Mouse (Mus musculus) T-helper 1 cell (primary cell): ENCODE measurements around the gene Far2.
"Not testable (repeated sequence)": the region's sequence is repeated elsewhere in the genome, so short reads cannot be mapped to it uniquely, and the experiment has no call there.

Experiments
- in situ Hi-C: fragments of 300-600 bp; cut with MboI, MseI; formaldehyde crosslinking; loops from one replicate; pipeline ENCODE4 v1.15.1; 2025; ENCODE audit warnings: high pct_unique_total_duplicates

The Far2 gene

DNA sequence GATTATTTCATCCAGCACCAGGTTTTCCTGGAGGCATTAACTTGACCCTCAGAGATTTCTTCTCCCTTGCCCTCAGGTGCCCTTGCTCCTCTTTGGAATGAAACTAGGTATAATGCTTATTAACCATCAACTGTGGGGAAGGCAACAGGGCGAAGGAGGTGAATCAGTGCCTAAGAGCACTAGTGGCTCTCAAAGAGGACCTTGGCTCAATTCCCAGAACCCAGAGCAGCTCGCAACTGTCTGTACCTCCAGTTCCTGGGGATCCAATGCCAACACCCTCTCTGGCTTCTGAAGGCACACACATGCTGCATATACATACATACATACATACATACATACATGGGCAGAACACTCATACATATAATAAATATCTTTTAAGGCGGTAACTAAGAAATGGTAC, 69.8 kb downstream of the Far2 start:
- in situ Hi-C loops = no loop called here

DNA sequence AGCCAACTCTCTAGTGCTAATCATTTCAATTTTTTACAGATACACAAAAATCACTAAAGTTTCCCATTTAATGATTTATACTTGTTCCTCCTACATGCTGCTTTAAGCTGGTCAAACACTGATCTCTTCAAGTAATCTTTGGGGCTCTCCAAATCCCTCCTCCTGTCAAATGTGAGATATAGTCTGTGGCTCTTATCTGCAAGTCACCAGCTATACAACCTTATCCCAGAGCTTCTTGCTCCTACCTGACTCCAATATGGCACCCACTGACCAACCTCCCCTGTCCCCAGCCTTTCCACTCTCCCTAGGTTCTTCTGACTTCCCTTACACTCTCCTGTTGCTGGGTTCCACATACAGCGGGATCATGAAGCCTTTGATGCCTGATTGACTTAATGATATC, 70.6 kb downstream of the Far2 start:
- in situ Hi-C loops = no loop called here

DNA sequence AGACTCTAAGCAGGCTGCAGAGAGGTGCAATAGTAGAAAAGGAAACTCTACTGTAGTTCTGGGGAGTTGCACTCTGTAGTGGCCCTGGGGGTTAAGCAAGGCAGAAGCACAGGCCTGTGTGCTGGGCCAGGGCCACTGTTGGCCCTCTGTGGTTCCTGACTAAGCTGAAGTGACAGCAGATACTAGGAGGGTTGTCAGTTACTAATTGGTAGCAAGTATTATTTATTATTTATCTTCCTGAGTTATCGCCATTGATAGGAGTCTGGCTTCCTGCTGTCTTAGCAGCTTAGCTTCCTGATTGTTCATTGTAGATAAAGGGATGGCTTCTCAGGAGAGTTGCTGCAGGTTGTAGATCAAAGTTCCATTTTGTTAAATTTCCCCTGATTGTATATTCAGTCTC, 73.6 kb downstream of the Far2 start:
- in situ Hi-C loops = no loop called here

DNA sequence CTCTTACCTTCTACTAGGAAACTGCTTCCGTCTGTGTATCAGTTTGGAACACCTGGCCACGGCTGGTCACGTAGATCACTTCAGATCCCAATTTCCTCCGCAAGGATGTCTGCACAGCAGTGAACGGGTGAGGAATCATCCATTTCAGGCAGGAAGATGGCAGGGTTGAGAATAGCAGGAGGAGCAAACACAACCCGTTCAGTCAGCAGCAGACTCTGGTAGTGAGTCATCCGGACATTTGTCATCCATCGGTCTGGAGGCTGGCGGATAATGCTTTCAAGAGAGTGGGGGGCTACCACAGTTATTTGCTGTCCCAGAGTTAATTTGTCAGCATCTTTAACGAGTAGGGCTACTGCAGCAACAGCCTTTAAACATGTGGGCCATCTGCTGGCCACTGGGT, 79.8 kb downstream of the Far2 start:
- in situ Hi-C loops = loop anchor here (25.0 kb wide), 1 partner anchor 1265 kb away; the partner anchor contains the start of gene Smco2

DNA sequence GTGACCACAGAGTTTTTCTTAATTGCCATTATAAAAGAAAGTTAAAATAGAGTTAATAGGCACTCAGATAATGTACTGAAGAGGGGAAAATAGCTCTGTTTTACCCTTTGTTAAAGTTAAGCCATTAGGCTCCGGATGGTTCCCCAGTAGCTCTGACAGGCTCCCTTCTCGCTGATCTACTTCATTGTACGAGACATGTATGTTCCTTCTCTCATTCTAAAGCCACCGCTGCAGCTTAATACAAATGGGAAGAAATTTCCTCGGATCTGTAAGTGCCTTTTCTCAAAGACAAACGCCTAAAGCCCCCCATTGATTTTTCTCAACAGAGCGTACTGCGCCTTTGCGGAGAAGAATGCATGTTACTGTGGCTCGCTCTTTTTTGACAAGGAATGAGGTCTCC, 85.3 kb downstream of the Far2 start:
- in situ Hi-C loops = loop anchor here (25.0 kb wide), 1 partner anchor 1270 kb away; the partner anchor contains the start of gene Smco2

DNA sequence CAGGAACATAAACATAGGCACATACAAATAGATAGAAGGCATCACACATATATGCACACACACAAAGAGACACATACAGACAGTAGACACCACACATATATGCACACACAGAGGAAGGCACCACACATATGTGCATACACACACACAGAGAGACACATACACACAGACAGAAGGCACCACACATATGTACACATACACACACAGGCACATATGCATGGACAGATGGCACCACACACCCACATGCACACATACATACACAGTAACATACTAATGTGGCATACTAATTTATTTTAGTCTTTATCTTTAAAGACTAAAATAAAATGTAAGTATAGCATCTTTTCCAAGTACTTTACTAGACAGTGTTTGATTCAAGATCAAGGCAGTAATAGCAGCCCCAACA, 86.5 kb downstream of the Far2 start:
- in situ Hi-C loops = loop anchor here (25.0 kb wide), 1 partner anchor 1271 kb away; the partner anchor contains the start of gene Smco2

DNA sequence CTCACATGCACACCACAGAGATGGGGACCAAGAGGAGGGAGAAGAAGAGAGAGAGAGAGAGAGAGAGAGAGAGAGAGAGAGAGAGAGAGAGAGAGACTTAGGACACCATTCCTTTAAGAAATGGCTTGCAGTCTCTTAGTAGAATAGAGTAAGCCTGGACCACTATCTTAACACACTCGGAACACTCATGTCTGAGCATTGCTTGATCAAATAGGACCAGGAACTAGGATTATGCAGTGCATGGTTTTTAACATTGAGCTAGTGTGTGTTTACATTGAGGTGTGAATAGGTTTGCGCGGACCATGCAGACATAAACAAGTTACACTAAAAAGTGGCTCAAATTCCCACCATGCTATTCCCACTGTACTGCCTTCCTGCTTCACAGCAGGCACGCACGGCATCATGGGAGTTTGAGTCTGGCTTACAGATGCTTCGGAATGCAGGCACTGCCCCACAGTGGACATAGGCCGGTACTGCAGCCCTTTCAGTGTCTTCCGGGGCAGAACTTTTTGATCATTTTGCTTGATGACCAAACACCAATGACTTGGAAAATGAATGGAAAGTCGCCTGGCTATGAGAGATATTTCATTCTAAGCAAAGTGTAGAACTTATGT, 88.8 kb downstream of the Far2 start:
- in situ Hi-C loops = loop anchor here (25.0 kb wide), 1 partner anchor 1274 kb away; the partner anchor contains the start of gene Smco2

DNA sequence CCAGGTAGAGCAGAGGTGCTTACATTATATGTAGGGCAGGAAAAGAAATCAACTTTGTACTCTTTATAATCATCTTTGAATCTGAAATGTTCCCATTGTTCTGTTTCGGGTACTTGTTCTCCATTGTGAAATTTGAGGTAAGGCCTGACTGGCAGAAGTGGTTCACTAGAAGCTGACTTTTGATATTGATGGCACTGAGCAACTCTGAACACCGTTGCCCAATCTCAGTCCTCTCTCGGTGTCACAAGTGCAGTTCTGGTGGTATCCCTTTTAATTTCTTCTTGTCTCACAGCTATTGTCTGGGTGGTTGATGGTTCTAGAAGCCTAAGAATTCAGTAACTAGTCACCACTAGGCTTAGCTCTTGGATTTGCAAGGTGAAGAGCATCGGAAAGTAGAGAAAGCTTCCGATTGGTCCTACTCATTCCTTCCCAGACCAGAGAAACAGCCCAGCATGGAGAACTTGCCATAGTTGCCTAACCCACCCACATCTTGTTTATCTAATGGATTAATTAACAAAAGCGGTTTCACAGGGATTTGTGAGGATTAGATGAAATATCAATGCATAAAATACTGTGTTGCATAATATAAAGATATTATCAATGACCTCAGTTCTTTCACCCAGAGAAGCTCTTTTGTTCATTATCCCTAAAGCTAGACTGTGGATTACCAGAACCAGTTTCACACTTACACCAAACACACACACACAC, 92.4 kb downstream of the Far2 start:
- in situ Hi-C loops = loop anchor here (25.0 kb wide), 1 partner anchor 1277 kb away; the partner anchor contains the start of gene Smco2

DNA sequence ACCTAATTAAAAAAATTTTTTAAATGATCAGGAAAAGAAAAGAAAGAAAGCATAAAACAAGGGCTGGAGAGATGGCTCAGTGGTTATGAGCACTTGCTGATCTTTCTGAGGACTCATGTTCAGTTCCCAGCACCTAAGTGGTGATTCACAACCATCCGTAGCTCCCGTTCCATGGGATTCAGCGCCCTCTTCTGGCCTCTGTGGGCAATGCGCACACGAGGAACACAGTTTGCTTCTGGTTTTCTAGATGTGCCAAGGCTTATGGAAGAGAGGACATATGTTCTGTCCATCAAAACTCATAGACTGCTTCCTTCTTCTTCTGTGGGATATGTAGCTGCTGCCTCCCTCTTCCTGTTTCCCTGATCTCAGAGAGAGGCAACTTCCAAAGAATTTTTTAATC, 94.8 kb downstream of the Far2 start:
- in situ Hi-C loops = loop anchor here (25.0 kb wide), 1 partner anchor 1280 kb away; the partner anchor contains the start of gene Smco2

DNA sequence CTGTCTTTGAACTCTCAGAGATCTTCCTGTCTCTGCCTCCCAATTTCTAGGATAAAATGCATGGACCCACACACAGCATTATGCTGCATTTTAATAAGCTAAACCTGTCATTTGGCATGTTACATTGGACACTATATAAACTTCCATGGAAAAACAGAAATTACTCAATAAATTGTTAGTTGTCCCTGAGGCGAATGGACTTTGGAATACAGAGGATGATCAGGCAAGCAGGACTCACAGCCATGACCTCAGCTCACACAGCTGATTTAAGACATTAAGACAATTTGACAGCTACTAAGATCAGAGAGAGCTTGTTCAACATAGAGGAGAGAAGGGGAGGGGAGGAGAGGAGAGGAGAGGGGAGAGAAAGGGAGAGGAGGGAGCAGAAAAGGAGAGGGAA, 95.4 kb downstream of the Far2 start:
- in situ Hi-C loops = loop anchor here (25.0 kb wide), 1 partner anchor 1280 kb away; the partner anchor contains the start of gene Smco2

DNA sequence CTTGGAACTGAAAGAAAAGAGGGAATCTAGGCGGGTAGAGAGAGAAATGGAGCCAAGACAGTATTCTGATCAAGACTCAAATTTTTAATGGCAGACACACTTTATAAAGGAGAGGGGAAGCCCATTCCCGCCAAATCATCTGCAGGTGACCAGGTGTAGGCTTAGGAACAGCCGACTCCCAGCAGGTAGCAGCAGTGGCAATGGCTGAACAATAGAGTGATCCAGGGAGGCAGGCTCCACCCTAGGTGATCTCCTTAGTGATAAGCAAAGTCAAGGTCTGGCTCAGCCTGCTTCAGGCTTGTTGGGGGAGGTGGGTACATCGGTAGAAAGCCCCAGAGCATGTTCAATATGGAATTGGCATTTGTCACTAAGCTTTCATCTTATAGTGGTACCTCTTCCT, 105.2 kb downstream of the Far2 start:
- in situ Hi-C loops = not testable (repeated sequence)

DNA sequence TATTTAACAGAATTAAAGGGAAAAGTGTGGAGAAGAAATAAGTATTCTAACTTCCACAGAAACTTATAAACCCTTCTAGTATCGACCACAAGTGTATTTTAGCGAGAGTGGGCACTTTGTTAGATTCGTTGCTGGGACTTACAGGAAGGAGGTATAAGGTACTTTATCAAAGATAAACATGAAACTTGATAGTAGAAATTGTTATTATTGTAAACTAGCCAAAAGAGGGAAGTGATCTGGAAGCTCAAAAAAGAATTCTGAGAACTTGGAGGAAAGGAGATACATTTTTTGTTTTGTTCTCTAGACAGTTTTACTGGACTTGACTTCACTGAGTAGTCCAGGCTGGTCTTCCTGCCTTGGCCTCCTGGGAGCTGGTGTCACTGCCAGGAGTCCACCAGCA, 125.8 kb downstream of the Far2 start:
- in situ Hi-C loops = no loop called here

DNA sequence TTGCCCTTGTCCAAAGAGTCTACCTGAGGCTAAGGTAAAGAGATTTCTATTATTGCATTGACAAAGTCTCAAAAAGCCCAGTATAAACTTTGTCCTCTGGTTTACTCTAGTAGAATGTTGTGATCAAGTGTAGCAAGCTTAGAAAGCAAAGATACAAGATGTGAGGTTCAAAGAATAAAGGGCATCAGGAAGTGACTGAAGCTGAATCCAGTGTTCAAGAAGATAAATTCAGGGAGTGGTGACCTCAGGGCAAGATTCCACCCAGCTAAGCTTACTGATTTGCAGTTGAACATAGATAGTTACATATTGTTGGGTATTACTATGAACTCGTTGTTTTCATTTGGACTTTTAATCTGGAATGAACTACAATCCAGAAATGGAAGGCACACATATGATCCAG, 138.6 kb downstream of the Far2 start:
- in situ Hi-C loops = no loop called here

DNA sequence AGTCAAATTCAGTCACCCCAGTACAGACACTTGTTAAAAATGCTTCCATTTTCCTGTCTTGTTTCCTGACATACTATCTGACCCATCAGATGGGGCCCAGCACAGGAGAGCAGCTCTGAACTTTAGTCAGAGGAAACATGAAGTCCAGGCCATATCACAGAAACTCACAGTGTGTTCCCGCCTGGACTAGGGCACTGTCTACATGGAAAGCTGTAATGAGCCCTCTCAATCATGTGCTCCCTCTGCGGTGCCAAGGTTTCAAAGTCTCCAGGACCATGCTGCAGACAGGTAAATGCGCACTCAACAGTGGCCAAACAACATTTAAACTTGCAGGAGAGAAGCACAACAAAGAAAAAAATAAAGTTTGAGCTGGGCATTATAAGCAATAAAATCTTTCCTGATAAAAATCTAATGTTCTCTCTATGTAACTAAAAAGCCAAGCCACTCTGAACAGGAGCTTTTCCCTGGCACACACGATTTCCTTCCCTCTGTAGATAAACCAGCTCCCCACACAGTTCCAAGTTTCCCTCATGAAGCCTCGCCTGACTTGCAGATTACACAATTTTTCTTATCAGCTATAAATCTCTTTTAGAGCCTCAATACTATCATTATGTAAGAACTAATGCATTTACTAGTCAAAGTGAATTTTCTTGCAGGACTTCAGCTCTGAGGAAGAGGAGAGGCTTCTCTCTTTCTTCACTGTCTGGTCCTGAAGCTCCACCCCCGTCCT, 147.1 kb downstream of the Far2 start:
- in situ Hi-C loops = no loop called here

DNA sequence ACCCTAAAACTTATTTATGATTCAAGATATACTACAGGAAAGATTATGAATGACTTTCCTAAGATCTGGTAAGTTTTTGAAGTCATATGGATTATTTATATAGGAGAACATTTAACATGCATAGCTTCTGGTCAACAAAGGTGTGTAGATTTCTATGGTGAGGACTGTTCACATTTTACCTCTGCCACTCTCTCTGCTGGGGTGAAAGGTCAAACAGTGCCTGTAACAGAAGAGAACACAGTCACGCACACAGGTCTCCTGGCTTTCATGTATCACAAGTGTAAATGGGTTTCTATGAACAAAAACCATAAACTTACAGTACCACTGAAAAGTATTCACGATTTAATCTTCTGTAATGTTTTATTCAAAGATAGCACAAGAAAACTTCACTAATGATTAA, 152.1 kb downstream of the Far2 start:
- in situ Hi-C loops = no loop called here

DNA sequence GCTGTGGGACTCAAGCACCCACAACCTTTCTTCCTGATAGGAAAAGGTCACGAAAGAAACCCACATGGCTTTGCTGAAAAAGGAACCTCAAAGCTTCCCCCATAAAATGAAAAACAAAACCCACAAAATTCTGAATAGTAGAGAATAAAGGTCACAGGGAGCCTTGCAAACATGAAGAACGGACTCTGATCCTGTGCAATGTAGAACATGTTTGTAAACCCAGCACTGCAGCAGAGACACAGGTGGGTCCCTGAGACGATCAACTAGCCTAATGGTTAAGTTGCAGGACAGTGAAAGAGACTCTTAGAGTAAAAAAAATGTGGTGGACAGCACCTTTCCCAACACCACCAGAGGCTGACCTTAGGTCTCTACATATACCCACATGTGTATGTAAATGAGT, 152.7 kb downstream of the Far2 start:
- in situ Hi-C loops = no loop called here

DNA sequence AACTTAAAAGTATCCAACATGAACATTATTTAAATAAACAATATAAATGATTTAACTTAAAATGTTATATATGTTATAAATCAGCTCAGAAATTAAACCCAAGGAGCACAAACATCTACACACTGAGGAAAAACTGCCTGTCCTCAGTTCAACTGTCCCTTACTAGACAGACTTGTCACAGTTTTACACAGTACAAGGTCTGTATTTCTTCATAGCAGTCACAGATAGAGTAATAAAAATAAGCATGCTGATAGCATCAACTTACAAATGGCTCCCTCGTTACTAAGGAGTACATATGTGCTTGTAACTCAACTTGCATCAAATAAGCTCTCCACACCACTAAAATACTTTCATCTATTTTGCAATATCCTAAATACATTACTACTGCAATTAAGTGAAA, 158.1 kb downstream of the Far2 start:
- in situ Hi-C loops = no loop called here

DNA sequence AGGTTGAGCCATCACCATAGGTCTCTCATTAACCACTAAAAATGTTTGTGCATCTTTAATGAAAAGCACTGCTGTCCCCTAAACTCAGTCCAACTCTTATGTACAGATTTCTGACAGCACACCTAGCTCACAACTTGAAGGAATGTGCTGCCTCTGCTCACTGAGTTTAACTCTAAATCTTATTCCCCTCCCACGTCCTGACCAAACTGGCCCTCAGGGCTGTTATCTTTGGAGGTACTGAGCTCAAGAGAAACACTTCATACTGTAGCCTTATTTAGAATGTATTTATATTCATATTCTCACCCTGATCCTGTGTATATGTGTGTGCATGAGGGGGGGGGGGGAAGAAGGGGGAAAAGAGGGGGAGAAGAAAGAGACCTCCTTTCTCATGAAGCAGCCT, 160.5 kb downstream of the Far2 start:
- in situ Hi-C loops = no loop called here

DNA sequence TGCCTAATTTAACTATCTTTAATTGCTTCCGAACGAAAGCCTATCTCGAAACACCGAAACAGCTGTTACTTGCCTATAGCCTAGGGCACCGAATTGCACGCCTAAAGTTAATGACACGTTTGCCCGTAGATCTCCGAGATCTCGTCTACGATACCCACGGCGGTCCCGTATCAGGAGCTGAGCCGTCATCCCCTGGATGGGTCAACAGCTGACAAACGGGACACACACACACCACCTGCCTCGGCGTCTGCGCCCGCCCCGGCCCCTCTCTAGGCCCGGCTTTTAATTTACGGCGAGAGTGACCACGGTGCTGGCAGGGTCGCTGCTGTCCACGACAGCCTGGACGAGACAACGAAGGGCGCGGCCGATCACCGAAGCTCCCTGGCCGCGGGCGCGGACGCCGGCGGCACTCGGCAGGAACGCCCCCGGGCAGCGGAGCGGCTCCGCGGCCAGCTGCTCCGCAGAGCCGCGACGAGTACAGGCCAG, 164.4 kb downstream of the Far2 start:
- in situ Hi-C loops = loop anchor here (5.0 kb wide), 2 partner anchors 621 to 691 kb away; partner anchors contain the start of gene Ipo8

DNA sequence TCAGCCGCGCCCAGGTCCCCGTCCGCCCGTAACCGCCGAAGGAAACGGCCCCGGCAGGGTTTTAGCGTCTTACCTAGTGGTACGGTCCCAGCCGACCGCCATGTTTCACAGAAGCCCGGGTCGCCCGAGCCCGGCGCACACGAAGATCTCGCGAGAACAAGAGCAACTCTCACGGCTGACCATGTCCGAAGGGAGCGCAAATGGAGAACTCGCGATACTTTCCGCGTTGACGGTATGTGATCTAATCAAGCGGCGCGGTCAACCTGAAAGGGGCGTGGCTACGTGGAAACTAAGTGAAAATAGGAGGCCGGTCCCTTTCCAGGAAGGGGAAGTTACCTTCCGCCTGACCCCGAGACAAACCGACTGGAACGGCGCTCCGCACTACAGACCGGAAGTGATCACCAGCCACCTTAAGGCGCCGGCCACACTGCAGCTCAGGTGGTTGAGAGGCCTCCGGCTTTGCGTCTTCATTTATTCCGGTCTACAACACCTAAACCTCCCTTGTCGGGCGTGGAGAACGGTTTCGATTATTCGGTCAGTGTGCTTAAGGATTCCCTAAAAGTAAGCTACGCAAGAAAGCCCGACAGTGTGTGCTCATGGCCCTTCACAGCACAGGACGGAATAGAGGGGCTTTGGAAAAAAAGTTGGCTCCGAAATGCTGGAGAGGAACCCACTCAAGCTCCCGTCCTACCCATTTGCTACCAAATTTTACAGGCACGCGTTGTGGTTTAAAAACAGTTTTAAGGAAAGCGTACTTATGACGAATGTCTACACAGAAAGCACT, 165.0 kb downstream of the Far2 start, which contains the start of gene Ergic2:
TSS of gene Ergic2 (minus strand) at position 478 of the 784 bp plus-strand sequence.
- in situ Hi-C loops = loop anchor here (5.0 kb wide), 2 partner anchors 620 to 690 kb away; partner anchors contain the start of gene Ipo8

DNA sequence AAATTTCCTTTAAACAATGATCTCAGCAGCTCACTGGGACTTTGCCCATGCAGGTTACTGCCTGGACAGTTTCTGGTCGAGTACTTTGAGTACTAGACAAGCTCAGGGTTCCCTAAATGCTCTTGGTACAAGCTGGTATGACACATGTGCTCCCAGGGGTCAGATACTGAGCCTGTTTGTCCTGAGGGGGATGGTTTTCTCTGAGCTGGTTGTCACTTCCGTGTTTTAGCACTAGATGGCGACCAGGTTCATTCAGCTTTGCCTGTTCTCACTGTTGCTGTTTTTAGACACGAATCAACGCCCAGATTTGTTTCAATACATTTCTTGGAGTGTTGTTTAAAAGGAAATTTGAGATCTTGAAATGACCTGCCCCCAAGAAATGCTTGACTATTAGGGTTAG, 167.7 kb downstream of the Far2 start:
- in situ Hi-C loops = loop anchor here (5.0 kb wide), 2 partner anchors 618 to 688 kb away; partner anchors contain the start of gene Ipo8
